Mouse (Mus musculus): Measurements from ENCODE around the gene Mtmr12.

DNA sequence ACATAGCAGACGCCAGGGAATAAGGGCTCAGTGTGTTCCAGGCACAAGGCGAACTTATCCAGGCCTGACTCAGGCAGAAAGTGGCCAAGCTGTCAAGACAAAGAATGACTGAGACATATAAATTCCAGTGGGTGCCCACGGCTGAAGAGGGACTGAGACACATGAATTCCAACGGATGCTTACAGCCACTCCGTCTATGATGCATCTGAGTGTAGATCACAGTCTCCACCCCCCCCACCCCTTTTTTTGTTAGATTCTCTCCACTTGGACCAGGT lies 80.6 kb downstream of the Mtmr12 start:
- TF ChIP-seq EP300 (IDR thresholded peaks at IDR 0.05; ENCODE audit: insufficient read depth, low read depth, low read length), result no peak
- TF ChIP-seq CTCF (IDR thresholded peaks at IDR 0.05), result no peak
